In genomic region chr9:66787821-66788220, GRCm38 (mm10) we compare ENCODE assay signal across 8 mouse cellular contexts. TPM values are rescaled to one million over a fixed set of nuclear protein-coding genes. Genes with fewer than 3 reads are reported as not detected.
DNase-seq lines count a peak whose midpoint lies in the region; ATAC-seq and TF ChIP-seq lines count a peak whose summit lies in the region.

No protein-coding gene starts in this region.

- no peaks in the 10 kb centered on the region for H3K9me3 ChIP-seq in forebrain, embryonic 14.5 days (replicated peaks; ENCODE audit: control insufficient read depth, low read length)
- no peaks in the 10 kb centered on the region for H3K9me3 ChIP-seq in forebrain, embryonic 10.5 days
- no peaks in the 10 kb centered on the region for H3K9me3 ChIP-seq in limb, embryonic 14.5 days (ENCODE audit: control insufficient read depth, low read length)
- no peaks in the 10 kb centered on the region for H3K9me3 ChIP-seq in limb, embryonic 10.5 days (replicated peaks)

- TF ChIP-seq POLR2A in limb, embryonic 14.5 days (IDR thresholded peaks at IDR 0.05; ENCODE audit: borderline replicate concordance, extremely low read depth, insufficient read depth, insufficient read length), result no peak

- H3K4me1 ChIP-seq in forebrain, embryonic 14.5 days (ENCODE audit: control insufficient read depth, insufficient read depth, low read length), result no peaks in the 10 kb centered on the region
- H3K4me1 ChIP-seq in forebrain, embryonic 10.5 days, result no peaks in the 10 kb centered on the region
- no peaks in the 10 kb centered on the region for H3K4me1 ChIP-seq in limb, embryonic 14.5 days (ENCODE audit: control insufficient read depth, insufficient read depth, low read length)
- H3K4me1 ChIP-seq in limb, embryonic 10.5 days, result no peaks in the 10 kb centered on the region

- no peaks in the 10 kb centered on the region for H3K27me3 ChIP-seq in forebrain, embryonic 14.5 days (replicated peaks; ENCODE audit: control insufficient read depth, insufficient read depth, low read length)
- no peaks in the 10 kb centered on the region for H3K27me3 ChIP-seq in forebrain, embryonic 10.5 days (ENCODE audit: poor library complexity, severe bottlenecking)
- no peaks in the 10 kb centered on the region for H3K27me3 ChIP-seq in limb, embryonic 14.5 days (ENCODE audit: control insufficient read depth, insufficient read depth, low read length)
- H3K27me3 ChIP-seq in limb, embryonic 10.5 days (ENCODE audit: low read depth, poor library complexity, severe bottlenecking), result no peaks in the 10 kb centered on the region

- H3K4me2 ChIP-seq in forebrain, embryonic 14.5 days (ENCODE audit: low read length), result no peak overlapping the region
- no peak overlapping the region for H3K4me2 ChIP-seq in limb, embryonic 14.5 days (replicated peaks; ENCODE audit: low read depth, low read length, severe bottlenecking)

- WGBS in forebrain, embryonic 14.5 days, result 5% methylated on average over 2 of the region's 2 CpGs
- WGBS in forebrain, embryonic 10.5 days, result 19% methylated on average over 2 of the region's 2 CpGs
- WGBS in limb, embryonic 14.5 days, result 6% methylated on average over 2 of the region's 2 CpGs
- WGBS in limb, embryonic 10.5 days, result 20% methylated on average over 2 of the region's 2 CpGs

- H3K27ac ChIP-seq in forebrain, embryonic 14.5 days (ENCODE audit: low read depth, low read length), result no peak overlapping the region
- H3K27ac ChIP-seq in forebrain, embryonic 10.5 days, result no peak overlapping the region
- no peak overlapping the region for H3K27ac ChIP-seq in limb, embryonic 14.5 days (replicated peaks; ENCODE audit: low read depth, low read length)
- H3K27ac ChIP-seq in limb, embryonic 10.5 days, result no peak overlapping the region

- ATAC-seq in forebrain, embryonic 14.5 days, result peak; percentile 50; the same call in 1 of the 2 replicates
- no peak for ATAC-seq in limb, embryonic 14.5 days (ENCODE audit: low FRiP score, low read depth)

- peaks cover 12% of the 10 kb centered on the region for H3K36me3 ChIP-seq in forebrain, embryonic 14.5 days (ENCODE audit: control insufficient read depth, insufficient read depth, low read length)
- H3K36me3 ChIP-seq in forebrain, embryonic 10.5 days (replicated peaks), result peaks cover 15% of the 10 kb centered on the region
- H3K36me3 ChIP-seq in limb, embryonic 14.5 days (ENCODE audit: control insufficient read depth, insufficient read depth, low read length), result 0 out of 2 replicates have a peak, but pooled peaks cover 4% of the 10 kb centered on the region
- peaks cover 16% of the 10 kb centered on the region for H3K36me3 ChIP-seq in limb, embryonic 10.5 days

- no peak overlapping the region for H3K9ac ChIP-seq in forebrain, embryonic 14.5 days (ENCODE audit: low read length)
- H3K9ac ChIP-seq in limb, embryonic 14.5 days (ENCODE audit: low read depth, low read length, severe bottlenecking), result no peak overlapping the region

- no peak overlapping the region for H3K4me3 ChIP-seq in forebrain, embryonic 14.5 days (ENCODE audit: low read depth, low read length)
- H3K4me3 ChIP-seq in forebrain, embryonic 10.5 days, result no peak overlapping the region
- no peak overlapping the region for H3K4me3 ChIP-seq in limb, embryonic 14.5 days (replicated peaks; ENCODE audit: low read length)
- H3K4me3 ChIP-seq in limb, embryonic 10.5 days, result no peak overlapping the region

- DNase-seq in forebrain, embryonic 14.5 days (ENCODE audit: low spot score), result peak; percentile 89
- no peak for DNase-seq in forebrain, embryonic 10.5 days (ENCODE audit: extremely low spot score, low spot score)
- peak; percentile 70 for DNase-seq in limb, embryonic 14.5 days (ENCODE audit: low spot score)
- DNase-seq in limb, embryonic 10.5 days (ENCODE audit: low spot score), result no peak
- DNase-seq in Muller cell, postnatal 12 days (ENCODE audit: inconsistent ontology term), result peak; percentile 19
- peak; percentile 43 for DNase-seq in lung, postnatal 25 days (ENCODE audit: low spot score)
- no peak for DNase-seq in urinary bladder, adult 2 months (ENCODE audit: low spot score)
- no peak for DNase-seq in urinary bladder, postnatal 4 days (ENCODE audit: low spot score in 2 of 2)

RNA-seq across cellular contexts. Expression of gene Aph1b, which starts 7.5 kb away (rescaled TPM):
- 30.2 and 33.0 TPM in 2 replicates for polyA plus RNA-seq in forebrain, embryonic 14.5 days (2014; fragmentation: Nextera tagmentation; extraction: Ambion mirVana)
- polyA plus RNA-seq in forebrain, embryonic 10.5 days (2016; fragmentation: Nextera tagmentation; extraction: Ambion mirVana), result 10.1 and 11.9 TPM in 2 replicates
- polyA plus RNA-seq in limb, embryonic 14.5 days (2012; rRNA removed), result 6.3 and 7.6 TPM in 2 replicates
- 11.4 and 13.2 TPM in 2 replicates for polyA plus RNA-seq in limb, embryonic 14.5 days (2014; fragmentation: Nextera tagmentation; extraction: Ambion mirVana)
- 7.3 and 10.0 TPM in 2 replicates for polyA plus RNA-seq in limb, embryonic 10.5 days (2016; fragmentation: Nextera tagmentation; extraction: Ambion mirVana)
- polyA plus RNA-seq in urinary bladder, adult 2 months (2012; rRNA removed), result 8.2 and 8.8 TPM in 2 replicates

RNA-seq across cellular contexts. Expression of gene Gm10647, which starts 9.0 kb away (rescaled TPM):
- polyA plus RNA-seq in forebrain, embryonic 14.5 days (2014; fragmentation: Nextera tagmentation; extraction: Ambion mirVana), result 0.08 and 0.23 TPM in 2 replicates
- 0.36 and 0.46 TPM in 2 replicates for polyA plus RNA-seq in forebrain, embryonic 10.5 days (2016; fragmentation: Nextera tagmentation; extraction: Ambion mirVana)
- polyA plus RNA-seq in limb, embryonic 14.5 days (2012; rRNA removed), result 0.23 and 0.50 TPM in 2 replicates
- polyA plus RNA-seq in limb, embryonic 14.5 days (2014; fragmentation: Nextera tagmentation; extraction: Ambion mirVana), result 0.47 and 0.63 TPM in 2 replicates
- polyA plus RNA-seq in limb, embryonic 10.5 days (2016; fragmentation: Nextera tagmentation; extraction: Ambion mirVana), result 0.39 and 0.50 TPM in 2 replicates
- polyA plus RNA-seq in urinary bladder, adult 2 months (2012; rRNA removed), result 0.36 and 0.37 TPM in 2 replicates

RNA-seq across cellular contexts. Expression of gene Aph1c, which starts 46.7 kb away (rescaled TPM):
- polyA plus RNA-seq in forebrain, embryonic 14.5 days (2014; fragmentation: Nextera tagmentation; extraction: Ambion mirVana), result 2.2 and 2.8 TPM in 2 replicates
- 1.00 and 1.5 TPM in 2 replicates for polyA plus RNA-seq in forebrain, embryonic 10.5 days (2016; fragmentation: Nextera tagmentation; extraction: Ambion mirVana)
- polyA plus RNA-seq in limb, embryonic 14.5 days (2012; rRNA removed), result 1.7 and 2.5 TPM in 2 replicates
- polyA plus RNA-seq in limb, embryonic 14.5 days (2014; fragmentation: Nextera tagmentation; extraction: Ambion mirVana), result 2.8 and 4.3 TPM in 2 replicates
- polyA plus RNA-seq in limb, embryonic 10.5 days (2016; fragmentation: Nextera tagmentation; extraction: Ambion mirVana), result 1.1 and 1.5 TPM in 2 replicates
- polyA plus RNA-seq in urinary bladder, adult 2 months (2012; rRNA removed), result 3.7 and 5.0 TPM in 2 replicates

Comparison
In these comparisons a context has a peak if more than half of its experiments do, and no peak if none do; other contexts are left out.
1. DNase-seq: peak in forebrain, embryonic 14.5 days (single experiment), limb, embryonic 14.5 days (single experiment), Muller cell, postnatal 12 days (single experiment) and lung, postnatal 25 days (single experiment); none in forebrain, embryonic 10.5 days (single experiment), limb, embryonic 10.5 days (single experiment), urinary bladder, adult 2 months (single experiment) and urinary bladder, postnatal 4 days (0 of 2).